Mouse (Mus musculus): Measurements from ENCODE around the gene Stab1.

Gene Stab1

GRCm38 (mm10) chr14:31161638-31162037, 6.8 kb downstream of the Stab1 start:
- DNase-seq: no peak

- no peak for DNase-seq
These were observed 7.2 kb downstream of the Stab1 start for GRCm38 (mm10) chr14:31161191-31161590.

GRCm38 (mm10) chr14:31160196-31161150, 8.0 kb downstream of the Stab1 start:
- DNase-seq: no peak

GRCm38 (mm10) chr14:31145694-31146093, 22.7 kb downstream of the Stab1 start:
- DNase-seq: no peak

DNA sequence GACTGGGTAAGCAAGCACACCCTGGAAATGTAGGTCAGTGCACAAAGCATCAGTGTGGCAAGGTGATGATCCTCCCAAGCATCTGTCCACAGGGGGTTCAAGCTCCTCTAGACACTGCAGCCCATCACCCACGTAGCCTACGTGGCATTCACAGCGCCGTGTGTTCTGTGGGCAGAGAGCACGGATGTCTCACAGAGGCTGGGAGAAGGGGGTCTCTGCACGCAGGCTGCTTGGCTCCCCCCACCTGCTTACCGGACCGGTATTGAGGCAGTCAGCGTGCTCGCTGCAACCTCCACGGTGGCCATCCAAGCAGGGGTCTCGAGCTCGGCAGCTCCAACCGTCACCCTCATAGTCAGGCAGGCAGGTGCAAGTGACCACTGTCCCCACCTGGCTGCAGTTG, 27.4 kb downstream of the Stab1 start:
- no peak for DNase-seq

GRCm38 (mm10) chr14:31140141-31140540, 28.3 kb downstream of the Stab1 start:
- DNase-seq: no peak

GRCm38 (mm10) chr14:31139666-31140065, 28.8 kb downstream of the Stab1 start:
- DNase-seq: no peak

DNA sequence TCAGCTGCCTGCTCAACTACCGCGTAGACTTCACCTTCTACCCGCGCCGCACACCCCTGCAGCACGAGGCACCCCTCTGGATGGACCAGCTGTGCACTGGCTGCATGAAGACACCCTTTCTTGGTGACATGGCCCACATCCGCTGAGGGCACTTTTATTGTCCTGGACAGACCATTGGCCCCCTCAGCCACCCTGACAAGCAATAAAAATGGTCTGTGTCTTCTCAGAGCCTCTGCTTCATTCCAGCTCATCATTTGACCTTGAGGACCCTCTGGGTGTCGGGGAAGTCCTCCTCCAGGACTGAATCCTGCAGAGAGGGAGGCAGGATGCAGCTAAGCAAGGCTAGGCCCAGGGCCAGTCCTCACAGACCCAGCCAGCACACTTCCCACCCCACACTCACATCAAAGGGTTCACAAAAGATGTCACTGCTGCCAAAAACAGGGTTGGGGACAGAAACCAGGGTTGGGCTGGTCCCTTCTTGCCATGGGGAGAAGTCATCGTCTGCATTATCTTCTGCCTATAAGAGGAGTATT, 29.5 kb downstream of the Stab1 start:
- DNase-seq: no peak

DNA sequence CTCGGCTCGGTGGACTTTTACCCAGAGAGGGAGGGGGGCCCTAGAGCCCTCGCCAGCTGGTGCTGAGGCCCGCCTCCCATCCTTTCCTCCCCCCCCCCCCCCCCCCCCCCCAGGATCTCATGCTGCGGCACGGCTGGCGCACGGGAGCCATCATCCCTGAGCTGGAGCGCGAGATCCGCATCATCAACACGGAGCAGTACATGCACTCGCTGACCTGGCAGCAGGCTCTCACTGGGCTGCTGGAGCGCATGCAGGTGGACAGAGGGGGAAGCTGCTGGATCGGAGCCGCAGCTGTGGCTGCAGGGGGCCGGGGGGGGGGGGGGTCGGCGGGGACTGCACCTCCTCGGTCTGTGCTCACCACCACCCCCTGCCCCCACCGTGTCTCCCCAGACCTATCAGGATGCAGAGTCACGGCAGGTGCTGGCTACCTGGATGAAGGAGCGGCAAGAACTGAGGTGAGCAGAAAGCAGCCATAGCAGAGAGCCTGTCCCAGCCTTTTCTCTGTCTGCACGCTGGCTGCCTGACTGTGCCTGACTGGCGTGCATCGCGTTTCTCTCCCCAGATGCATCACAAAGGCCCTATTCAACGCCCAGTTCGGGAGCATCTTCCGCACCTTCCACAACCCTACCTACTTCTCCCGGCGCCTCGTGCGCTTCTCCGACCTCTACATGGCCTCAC, 30.1 kb downstream of the Stab1 start:
- no peak for DNase-seq

DNA sequence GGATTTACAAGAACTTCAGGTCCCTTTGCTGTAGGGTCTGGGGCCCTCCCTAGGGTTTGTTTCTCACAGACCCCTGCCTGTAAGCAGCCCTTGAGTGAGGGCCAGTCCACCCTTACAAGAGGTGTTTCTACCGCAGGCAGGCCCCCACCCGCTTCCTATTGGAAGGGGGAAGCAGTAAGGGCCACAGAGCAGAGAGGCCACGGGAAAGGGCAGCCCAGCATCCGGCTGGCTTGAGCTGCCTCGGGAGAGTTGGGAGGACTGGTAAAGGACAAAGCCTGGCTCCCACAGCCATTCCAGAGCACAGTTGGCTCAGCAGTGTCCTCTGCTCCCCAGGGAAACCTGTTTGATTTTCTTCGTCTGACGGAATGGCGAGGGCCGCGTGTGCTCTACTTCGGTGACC, 30.6 kb downstream of the Stab1 start:
- DNase-seq: no peak

GRCm38 (mm10) chr14:31137281-31137595, 31.2 kb downstream of the Stab1 start:
- DNase-seq: no peak

DNA sequence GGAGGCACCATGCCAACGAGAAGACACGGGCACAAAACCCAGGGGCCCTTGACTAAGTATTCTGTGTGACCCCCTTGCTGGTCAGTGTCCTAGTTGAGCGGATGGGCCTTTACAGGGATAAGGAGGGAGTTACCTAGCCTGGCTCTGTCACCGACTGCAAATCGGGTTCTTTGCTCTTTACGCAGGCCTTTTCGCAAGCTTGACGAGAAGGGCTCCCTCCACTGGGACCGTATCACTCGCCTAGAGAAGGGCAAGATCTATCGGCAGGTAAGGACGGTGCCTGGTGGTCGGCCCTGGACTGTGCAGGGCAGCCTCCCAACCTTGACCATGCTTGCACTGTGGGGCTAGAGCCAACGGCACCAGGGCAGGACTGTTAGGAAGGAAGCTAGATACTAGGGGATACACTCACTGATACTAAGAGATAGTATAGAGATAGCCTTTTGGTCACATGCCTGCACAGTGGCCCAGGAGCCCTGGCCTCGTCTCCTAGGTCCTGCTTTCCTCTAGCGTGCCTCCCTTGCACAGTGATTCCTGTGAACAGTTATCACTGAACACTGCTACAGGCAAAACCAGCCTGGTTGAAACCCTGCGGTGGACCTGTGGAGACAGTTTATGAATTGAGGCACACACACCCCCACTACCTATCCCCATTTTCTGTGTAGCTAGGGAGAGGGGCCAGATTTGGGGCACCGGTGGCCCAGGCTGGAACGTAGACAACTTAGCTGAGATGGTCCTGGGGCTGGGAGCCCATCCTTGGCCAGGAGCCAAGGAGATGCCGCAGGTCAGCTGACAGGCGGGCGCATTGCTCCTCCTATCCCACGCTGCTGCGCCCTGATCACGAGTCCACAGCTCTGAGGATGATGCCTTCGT, 31.8 kb downstream of the Stab1 start:
- no peak for DNase-seq

GRCm38 (mm10) chr14:31135495-31136410, 32.7 kb downstream of the Stab1 start:
- DNase-seq: no peak

GRCm38 (mm10) chr14:31134015-31135000, 34.1 kb downstream of the Stab1 start:
- no peak for DNase-seq

- DNase-seq: peak; percentile 72 to 84
These were observed 35.3 kb downstream of the Stab1 start for GRCm38 (mm10) chr14:31133023-31133665.

- DNase-seq: peak in 1 of 2 experiments; percentile 2
These were observed 35.9 kb downstream of the Stab1 start for GRCm38 (mm10) chr14:31132491-31132975.

- peak; percentile 71 to 78 for DNase-seq
These were observed 36.4 kb downstream of the Stab1 start for GRCm38 (mm10) chr14:31132031-31132430.

DNA sequence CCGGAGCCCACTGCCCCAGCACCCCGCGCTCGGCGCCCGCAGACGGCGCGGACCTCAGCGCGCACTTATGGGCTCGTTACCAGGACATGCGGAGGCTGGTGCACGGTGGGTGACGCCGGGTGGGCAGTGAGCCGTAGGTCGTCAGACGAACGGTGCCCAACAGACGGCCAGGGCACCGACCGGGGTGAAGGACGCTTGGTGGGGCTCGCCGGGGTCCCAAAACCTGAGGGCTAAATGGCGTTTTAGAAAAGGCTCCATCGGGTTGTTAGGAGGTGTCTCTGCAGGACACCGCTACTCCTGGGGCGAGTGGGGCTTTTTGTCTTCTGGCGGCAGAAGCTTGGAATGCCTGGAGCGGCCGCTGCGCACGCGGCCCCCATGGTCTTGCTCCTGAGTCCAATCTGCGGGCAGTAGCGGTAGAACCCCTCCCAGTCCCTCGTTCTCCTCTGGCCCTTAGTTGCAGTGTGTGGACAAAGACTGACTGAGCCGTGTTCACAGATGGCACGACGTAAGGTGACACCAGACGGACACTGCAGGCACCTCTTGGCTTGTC, 37.1 kb downstream of the Stab1 start:
- no peak for DNase-seq

All from lung, adult 18-20 months (tissue).